Mouse (Mus musculus) heart, adult 8-10 months (tissue): ENCODE data around the gene H2-Ab1. TPM values are rescaled to one million over a fixed set of nuclear protein-coding genes. Genes with fewer than 3 reads are reported as not detected.
"Not testable (repeated sequence)": the region's sequence is repeated elsewhere in the genome, so short reads cannot be mapped to it uniquely, and the experiment has no call there.

Experiments used
- DNase-seq: peaks from one replicate; pipeline ENCODE4 v3.0.0; 2022; ENCODE audit warnings: low spot score
- total RNA-seq, 4 experiments: library from RNA; stranded (reverse); gene quantifications; 2 replicates each; pipeline ENCODE4 v1.2.4; 2022

H2-Ab1 gene
- total RNA-seq, 4 experiments from 2014 or later: 13.2 to 19.1 (median 15.6) TPM

DNA sequence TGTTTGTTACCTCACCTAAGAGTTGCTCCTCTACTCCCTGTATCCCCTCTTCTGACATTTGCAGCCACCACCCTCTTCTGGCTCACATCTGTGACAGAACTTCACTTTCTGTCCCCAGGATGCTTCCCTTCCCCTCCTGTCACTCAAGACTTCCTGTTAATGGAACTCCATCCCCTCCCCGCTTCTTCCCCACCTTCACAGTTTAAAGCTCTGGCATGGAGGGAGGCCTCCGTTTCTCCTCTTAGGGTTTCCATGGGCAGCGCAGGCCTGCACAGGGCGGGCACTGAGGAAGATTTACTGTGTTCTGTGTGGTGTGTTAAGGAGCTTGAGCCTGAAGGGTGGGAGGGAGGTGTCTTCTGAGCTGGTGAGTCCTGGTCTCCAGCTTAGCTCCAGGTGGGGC lies 50.7 kb downstream of the H2-Ab1 start:
- DNase-seq: no peak

DNA sequence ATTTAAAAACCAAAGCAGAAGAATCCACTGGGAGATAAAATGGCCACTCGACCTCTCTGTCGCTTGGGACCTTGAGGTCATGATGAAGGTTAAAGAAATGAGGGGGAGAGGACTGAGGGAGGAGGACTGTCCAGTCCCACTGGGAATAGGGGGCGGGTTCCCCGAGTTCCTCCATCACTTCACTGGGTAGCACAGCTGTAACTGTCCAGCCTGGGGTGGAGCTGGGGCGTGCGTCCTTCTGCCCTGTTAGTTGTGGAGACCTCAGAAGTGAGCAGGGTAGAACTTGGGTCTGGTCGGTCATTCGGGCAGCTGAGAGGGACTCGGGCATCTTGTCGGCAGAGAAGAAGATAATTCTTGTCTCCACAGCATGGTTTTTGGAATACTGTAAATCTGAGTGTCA lies 51.7 kb downstream of the H2-Ab1 start:
- DNase-seq: no peak

- DNase-seq: peak; percentile 53
These were observed 52.3 kb downstream of the H2-Ab1 start for GRCm38 (mm10) chr17:34309683-34310385.

GRCm38 (mm10) chr17:34310526-34310925 lies 53.0 kb downstream of the H2-Ab1 start:
- DNase-seq: not testable (repeated sequence)

DNA sequence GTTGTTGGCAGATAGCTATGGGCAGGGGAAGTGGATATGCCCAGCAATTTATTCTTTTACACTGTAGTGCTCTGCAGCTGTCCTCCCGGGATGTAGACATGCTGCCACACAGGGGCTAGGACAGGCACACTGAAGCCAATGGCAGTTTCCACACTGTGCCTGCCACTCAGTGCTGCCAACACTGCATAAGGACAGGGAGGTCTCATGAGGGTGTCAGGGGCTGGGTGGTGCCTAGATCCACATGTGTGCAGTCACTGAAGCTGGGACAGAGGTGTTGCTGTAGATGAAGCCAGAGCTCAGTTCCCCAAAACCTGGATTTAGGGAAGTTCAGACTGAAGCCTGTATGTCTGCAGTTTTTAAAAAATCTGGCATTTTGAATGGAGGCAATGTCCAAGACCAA lies 54.7 kb downstream of the H2-Ab1 start:
- no peak for DNase-seq

DNA sequence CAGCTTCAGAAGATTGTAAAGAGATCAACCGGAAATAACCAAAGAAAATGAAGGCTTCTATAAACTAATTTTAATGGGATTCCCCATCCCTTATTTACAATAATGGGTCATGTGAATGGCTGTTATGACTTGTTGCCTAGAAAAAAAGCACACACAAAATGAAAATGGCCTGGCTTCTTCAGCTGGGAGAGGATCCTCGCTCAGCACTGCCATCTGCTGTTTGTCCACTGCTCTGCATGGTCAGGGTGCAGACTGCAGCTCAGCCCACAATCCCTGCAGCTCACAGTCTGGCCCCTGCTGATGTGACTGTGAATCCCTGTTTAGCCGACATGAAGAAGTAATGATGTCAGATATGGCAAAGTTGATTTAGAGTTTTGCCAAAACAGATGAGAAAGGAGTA lies 55.9 kb downstream of the H2-Ab1 start:
- peak; percentile 65 for DNase-seq

- no peak for DNase-seq
These were observed 56.8 kb downstream of the H2-Ab1 start for GRCm38 (mm10) chr17:34314286-34314685.

DNA sequence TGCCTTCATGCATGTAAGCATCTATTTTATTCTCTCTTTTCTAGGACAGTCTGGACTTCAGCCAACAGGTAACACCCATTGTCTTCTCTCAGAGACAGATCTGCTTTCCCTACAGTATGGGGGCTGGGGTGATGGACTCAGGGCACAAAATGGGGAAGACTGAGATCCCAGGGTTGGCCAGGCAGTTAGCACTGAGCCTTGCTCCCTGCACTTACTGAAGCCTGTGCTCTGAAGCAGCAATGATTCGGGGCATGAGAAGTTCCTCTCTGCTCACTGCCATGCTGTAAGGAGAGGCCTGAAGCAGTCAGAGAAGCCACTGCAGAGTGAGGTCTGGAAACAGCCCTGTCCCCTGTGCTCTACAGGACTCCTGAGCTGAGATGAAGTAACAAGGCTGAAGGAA lies 58.0 kb downstream of the H2-Ab1 start:
- no peak for DNase-seq

DNA sequence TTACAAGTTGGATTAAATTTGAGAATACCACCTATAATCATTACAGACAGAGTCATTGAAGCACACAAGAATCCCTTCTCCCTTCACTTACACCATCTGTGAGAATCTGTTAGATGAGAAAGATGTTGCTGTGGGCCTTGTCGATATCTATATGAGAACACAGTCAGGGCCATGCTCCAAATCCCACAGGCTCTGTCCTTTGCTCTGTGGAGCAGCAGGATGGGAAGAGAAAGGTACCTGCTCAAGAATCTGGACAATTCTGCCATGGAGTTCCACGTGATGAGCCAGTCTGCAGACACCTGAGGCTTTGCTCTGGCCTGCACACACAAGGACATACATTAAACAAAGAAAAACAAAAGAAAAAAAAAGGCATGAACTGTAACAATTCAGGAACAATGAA lies 59.2 kb downstream of the H2-Ab1 start:
- no peak for DNase-seq

DNA sequence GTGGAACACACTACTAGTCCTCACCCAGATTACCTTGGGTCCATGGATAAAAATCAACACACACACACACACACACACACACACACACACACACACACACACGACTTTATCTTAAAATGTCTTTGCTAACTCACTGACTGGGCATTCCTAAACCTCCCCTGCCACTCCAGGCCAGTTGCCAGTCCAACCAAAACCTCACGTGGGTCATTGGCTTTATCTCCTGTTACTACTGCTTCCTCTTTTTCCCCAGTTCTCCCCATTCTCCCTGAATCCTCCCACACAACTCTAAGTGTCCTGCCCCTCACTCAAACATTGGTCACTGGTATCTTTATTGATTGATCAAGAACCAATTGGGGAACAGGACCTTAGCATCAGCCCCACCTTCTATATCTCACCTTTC lies 59.8 kb downstream of the H2-Ab1 start:
- no peak for DNase-seq

Other genes with a start within 250 kb of the H2-Ab1 start
- 10 to 100 TPM; 11.9 to 18.1 (median 14.1) TPM for gene Ring1, start 233.0 kb upstream of the H2-Ab1 start, total RNA-seq
- 100 to 1,000 TPM; 134 to 149 (median 137) TPM for gene H2-Ke6, start 229.6 kb upstream of the H2-Ab1 start, total RNA-seq
- gene Slc39a7, start 226.0 kb upstream of the H2-Ab1 start, total RNA-seq: 10 to 100 TPM; 64.1 to 79.1 (median 73.2) TPM
- gene Rxrb, start 225.9 kb upstream of the H2-Ab1 start, total RNA-seq: 10 to 100 TPM; 33.4 to 46.3 (median 42.3) TPM
- gene Col11a2, start 218.3 kb upstream of the H2-Ab1 start, total RNA-seq: 1 to 10 TPM in 3 of 4 experiments, under 1 TPM in 1; 0.87 to 1.3 (median 1.2) TPM
- under 1 TPM in 2 of 4 experiments, not detected in 2; 0.25 to 0.28 TPM for gene H2-Oa, start 165.3 kb upstream of the H2-Ab1 start, total RNA-seq
- gene H2-DMa, start 138.1 kb upstream of the H2-Ab1 start, total RNA-seq: 1 to 10 TPM; 2.2 to 3.9 (median 3.7) TPM
- 10 to 100 TPM; 61.0 to 75.7 (median 69.8) TPM for gene Brd2, start 135.1 kb upstream of the H2-Ab1 start, total RNA-seq
- gene H2-DMb2, start 114.4 kb upstream of the H2-Ab1 start, total RNA-seq: 1 to 10 TPM in 2 of 4 experiments, under 1 TPM in 2; 0.65 to 1.1 (median 0.97) TPM
- 1 to 10 TPM; 1.8 to 3.0 (median 2.4) TPM for gene H2-DMb1, start 104.6 kb upstream of the H2-Ab1 start, total RNA-seq
- gene Tap1, start 70.1 kb upstream of the H2-Ab1 start, total RNA-seq: 1 to 10 TPM; 4.4 to 5.6 (median 4.7) TPM
- 10 to 100 TPM in 2 of 4 experiments, 1 to 10 TPM in 2; 6.9 to 12.9 (median 8.7) TPM for gene Psmb9, start 69.9 kb upstream of the H2-Ab1 start, total RNA-seq
- gene Psmb8, start 60.0 kb upstream of the H2-Ab1 start, total RNA-seq: 10 to 100 TPM; 10.7 to 15.1 (median 12.8) TPM
- 10 to 100 TPM; 21.4 to 25.3 (median 24.6) TPM for gene Tap2, start 54.2 kb upstream of the H2-Ab1 start, total RNA-seq
- gene H2-Ob, start 18.8 kb upstream of the H2-Ab1 start, total RNA-seq: 1 to 10 TPM in 1 of 4 experiments, under 1 TPM in 3; 0.41 to 1.5 (median 0.51) TPM
- 10 to 100 TPM; 15.7 to 28.3 (median 26.7) TPM for gene H2-Aa, start 30.1 kb downstream of the H2-Ab1 start, total RNA-seq
- 10 to 100 TPM; 15.1 to 32.1 (median 26.2) TPM for gene H2-Eb1, start 48.2 kb downstream of the H2-Ab1 start, total RNA-seq
- gene H2-Eb2, start 68.0 kb downstream of the H2-Ab1 start, total RNA-seq: not detected
- gene Btnl2, start 97.1 kb downstream of the H2-Ab1 start, total RNA-seq: under 1 TPM; 0.16 to 0.68 (median 0.49) TPM
- gene Btnl1, start 119.4 kb downstream of the H2-Ab1 start, total RNA-seq: not detected
- gene BC051142, start 141.1 kb downstream of the H2-Ab1 start, total RNA-seq: under 1 TPM in 2 of 4 experiments, not detected in 2; 0.34 to 0.79 TPM
- gene Btnl4, start 219.6 kb downstream of the H2-Ab1 start, total RNA-seq: not detected